In the genomic region with DNA sequence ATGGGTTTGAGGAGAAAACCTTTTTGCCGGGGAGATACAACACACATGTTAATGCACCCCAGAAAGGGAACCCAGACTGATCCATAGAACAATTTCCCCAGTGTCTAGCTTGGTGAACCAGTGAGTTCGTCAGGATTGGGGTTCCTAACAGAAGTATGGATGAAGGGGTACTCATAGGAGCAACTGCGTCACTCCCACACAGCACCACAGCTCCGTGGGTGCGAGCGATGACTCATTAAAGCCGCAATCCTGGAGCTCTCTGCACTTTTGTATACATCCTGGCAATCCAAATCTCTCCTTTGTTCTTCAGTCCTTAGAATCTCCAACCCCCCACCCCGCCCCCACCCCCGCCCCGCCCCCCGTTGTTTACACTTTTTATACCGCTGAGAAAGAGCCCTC, we compare ENCODE assay signal across 10 mouse cellular contexts. TPM values are rescaled to one million over a fixed set of nuclear protein-coding genes. Genes with fewer than 3 reads are reported as not detected.
DNase-seq lines count a peak whose midpoint lies in the region; ATAC-seq and TF ChIP-seq lines count a peak whose summit lies in the region.
"Had no signal": no experiment of that assay in that cellular context is flagged by ENCODE, and none has a peak within 500 bp of the region (broad histone marks: within the 10 kb centered on the region; RNA-seq: fewer than 3 reads in every experiment).

No protein-coding gene starts in this region.

- no peaks in the 10 kb centered on the region for H3K36me3 ChIP-seq in intestine, embryonic 15.5 days
- H3K36me3 ChIP-seq in neural tube, embryonic 12.5 days: no peaks in the 10 kb centered on the region

- 0 out of 2 replicates have a peak, but pooled peaks cover 2% of the 10 kb centered on the region for H3K4me1 ChIP-seq in embryonic fibroblast, embryonic 13.5 days (ENCODE audit: control insufficient read depth, insufficient read depth, low read length)
- peaks cover 7% of the 10 kb centered on the region for H3K4me1 ChIP-seq in intestine, embryonic 15.5 days (replicated peaks)
- H3K4me1 ChIP-seq in neural tube, embryonic 12.5 days: no peaks in the 10 kb centered on the region; the same call in none of the 2 replicates

- intact Hi-C loops in left cerebral cortex, adult 2 months (cut with DNase I): no loop called here
- intact Hi-C loops in left cerebral cortex, postnatal 4 days (cut with DNase I): no loop called here

- peak; percentile 23 to 33 for DNase-seq in left cerebral cortex, adult 2 months (ENCODE audit: extremely low spot score in 1 of 2, low spot score in 2 of 2)
- no peak for DNase-seq in left cerebral cortex, postnatal 4 days
- no peak for DNase-seq in adrenal gland, postnatal 36 days
- no peak for DNase-seq in ovary, adult 18-20 months (ENCODE audit: low spot score)
- DNase-seq in ovary, postnatal 36 days (ENCODE audit: low spot score): no peak
- DNase-seq: thymus, postnatal 36 days had no signal

- TF ChIP-seq CTCF in left cerebral cortex, adult 2 months (IDR thresholded peaks at IDR 0.05): no peak
- no peak for TF ChIP-seq CTCF in embryonic fibroblast, embryonic 13.5 days (IDR thresholded peaks at IDR 0.05; ENCODE audit: borderline replicate concordance, insufficient read depth, low read length)

- no peaks in the 10 kb centered on the region for H3K9me3 ChIP-seq in intestine, embryonic 15.5 days
- no peaks in the 10 kb centered on the region for H3K9me3 ChIP-seq in neural tube, embryonic 12.5 days

- peak overlapping the region; percentile 95 for H3K4me2 ChIP-seq in intestine, embryonic 15.5 days (replicated peaks)
- H3K4me2 ChIP-seq in neural tube, embryonic 12.5 days (replicated peaks): peak overlapping the region; percentile 87

- H3K9ac ChIP-seq in intestine, embryonic 15.5 days: peak overlapping the region; percentile 23; the same call in 1 of the 2 replicates
- peak overlapping the region; percentile 59 for H3K9ac ChIP-seq in neural tube, embryonic 12.5 days

- 0 out of 2 replicates have a peak, but pooled peaks have one; percentile 26 for ATAC-seq in intestine, embryonic 15.5 days
- peak; percentile 56; the same call in 1 of the 2 replicates for ATAC-seq in neural tube, embryonic 12.5 days (ENCODE audit: low FRiP score, low read depth)

- no peak overlapping the region for H3K27ac ChIP-seq in left cerebral cortex, adult 2 months
- H3K27ac ChIP-seq in embryonic fibroblast, embryonic 13.5 days (ENCODE audit: insufficient read depth, low read length): peak overlapping the region; percentile 63; the same call in 1 of the 2 replicates
- H3K27ac ChIP-seq in intestine, embryonic 15.5 days: no peak overlapping the region
- H3K27ac ChIP-seq in neural tube, embryonic 12.5 days: no peak overlapping the region
- H3K27ac ChIP-seq: macrophage had no signal

- 12% methylated on average over 12 of the region's 12 CpGs for WGBS in intestine, embryonic 15.5 days
- 6% methylated on average over 12 of the region's 12 CpGs for WGBS in neural tube, embryonic 12.5 days

- no peaks in the 10 kb centered on the region for H3K27me3 ChIP-seq in intestine, embryonic 15.5 days (replicated peaks)
- no peaks in the 10 kb centered on the region for H3K27me3 ChIP-seq in neural tube, embryonic 12.5 days (replicated peaks)

- no peak overlapping the region; the same call in 1 of the 2 replicates for H3K4me3 ChIP-seq in left cerebral cortex, adult 2 months
- peak overlapping the region; percentile 23; the same call in 1 of the 2 replicates for H3K4me3 ChIP-seq in embryonic fibroblast, embryonic 13.5 days (ENCODE audit: insufficient read depth, low read length)
- H3K4me3 ChIP-seq in intestine, embryonic 15.5 days (replicated peaks): peak overlapping the region; percentile 51
- peak overlapping the region; percentile 47 for H3K4me3 ChIP-seq in neural tube, embryonic 12.5 days

- TF ChIP-seq POLR2A in embryonic fibroblast, embryonic 13.5 days (IDR thresholded peaks at IDR 0.05; ENCODE audit: low read depth, low read length): no peak

RNA-seq across cellular contexts. Expression of a gene that starts 0.3 kb away (rescaled TPM):
- 10 to 100 TPM; 80.9 to 84.9 TPM for total RNA-seq in left cerebral cortex, adult 2 months (2021)
- 10 to 100 TPM; 32.5 to 34.1 TPM for total RNA-seq in left cerebral cortex, postnatal 4 days (2021)
- 38.7 and 58.4 TPM in 2 replicates for polyA plus RNA-seq in embryonic fibroblast, embryonic 13.5 days (2011; ENCODE audit: insufficient read length, low read depth, missing spikeins)
- polyA plus RNA-seq in intestine, embryonic 15.5 days (2015; fragmentation: Nextera tagmentation; extraction: Ambion mirVana): 12.0 and 12.7 TPM in 2 replicates
- 16.3 and 18.8 TPM in 2 replicates for polyA plus RNA-seq in neural tube, embryonic 12.5 days (2016; fragmentation: Nextera tagmentation; extraction: Ambion mirVana)
- 10 to 100 TPM; 14.6 to 18.4 TPM for total RNA-seq in adrenal gland, postnatal 36 days (2021)

RNA-seq across cellular contexts. Expression of a gene that starts 24.2 kb away (rescaled TPM):
- under 1 TPM; 0.26 to 0.27 TPM for total RNA-seq in left cerebral cortex, adult 2 months (2021)
- total RNA-seq in left cerebral cortex, postnatal 4 days (2021): under 1 TPM in 1 of 2 experiments, not detected in 1; 0.58 TPM
- polyA plus RNA-seq in embryonic fibroblast, embryonic 13.5 days (2011; ENCODE audit: insufficient read length, low read depth, missing spikeins): 0.38 TPM in 1 of 2 replicates, not detected in the other
- 0.18 TPM in 1 of 2 replicates, not detected in the other for polyA plus RNA-seq in intestine, embryonic 15.5 days (2015; fragmentation: Nextera tagmentation; extraction: Ambion mirVana)
- 0.20 TPM in 1 of 2 replicates, not detected in the other for polyA plus RNA-seq in neural tube, embryonic 12.5 days (2016; fragmentation: Nextera tagmentation; extraction: Ambion mirVana)
- not detected for total RNA-seq in adrenal gland, postnatal 36 days (2021)

Comparison
In these comparisons a context has a peak if more than half of its experiments do, and no peak if none do; other contexts are left out.
1. DNase-seq: peak in left cerebral cortex, adult 2 months (2 of 2); none in left cerebral cortex, postnatal 4 days (single experiment), adrenal gland, postnatal 36 days (0 of 2), ovary, adult 18-20 months (single experiment) and ovary, postnatal 36 days (single experiment).